Mouse (Mus musculus) granulocyte monocyte progenitor cell, adult 5-6 weeks (primary cell): ENCODE results near the gene Nsl1. TPM values are rescaled to one million over a fixed set of nuclear protein-coding genes. Genes with fewer than 3 reads are reported as not detected.

ENCODE experiments used
- ATAC-seq: replicated peaks from 2 replicates; pipeline ENCODE4 v1.8.0; 2016; ENCODE audit warnings: mild to moderate bottlenecking, moderate TSS enrichment, inconsistent platforms; ENCODE audit not compliant: poor library complexity, severe bottlenecking
- total RNA-seq, 2 experiments: library from RNA; stranded (forward) in 1 of 2; stranded (reverse) in 1 of 2; fragments of 200-712, 200-1000 nt in 1 of 2; fragments of >200 nt in 1 of 2; fragmentation: Nextera tagmentation in 1 of 2; gene quantifications; 2 replicates each; pipeline ENCODE4 v1.2.3; 2014 to 2017

The Nsl1 gene
- total RNA-seq, 2 experiments from 2014 or later, result 11.1 to 14.1 TPM

- ATAC-seq, result peak; percentile 24
Measured at GRCm38 (mm10) chr1:191086960-191087359, 24.1 kb downstream of the Nsl1 start.

DNA sequence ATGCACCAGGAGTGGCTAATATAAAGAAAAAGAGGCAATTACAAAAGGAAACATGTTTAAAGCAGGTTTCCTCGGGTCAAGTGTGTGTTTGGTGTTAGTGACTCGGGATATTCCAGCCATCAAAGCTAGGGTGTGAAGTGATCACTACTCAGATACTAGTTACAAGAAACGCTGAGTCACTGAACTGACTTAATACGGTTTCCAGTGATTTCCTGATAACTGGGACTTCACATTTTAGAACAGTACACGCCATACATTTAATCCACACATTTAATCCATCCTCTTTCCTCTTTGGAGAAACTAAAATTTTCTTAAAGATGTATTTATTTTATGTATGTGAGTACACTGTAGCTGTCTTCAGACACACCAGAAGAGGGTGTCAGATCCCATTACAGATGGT, 25.1 kb downstream of the Nsl1 start:
- no peak for ATAC-seq

DNA sequence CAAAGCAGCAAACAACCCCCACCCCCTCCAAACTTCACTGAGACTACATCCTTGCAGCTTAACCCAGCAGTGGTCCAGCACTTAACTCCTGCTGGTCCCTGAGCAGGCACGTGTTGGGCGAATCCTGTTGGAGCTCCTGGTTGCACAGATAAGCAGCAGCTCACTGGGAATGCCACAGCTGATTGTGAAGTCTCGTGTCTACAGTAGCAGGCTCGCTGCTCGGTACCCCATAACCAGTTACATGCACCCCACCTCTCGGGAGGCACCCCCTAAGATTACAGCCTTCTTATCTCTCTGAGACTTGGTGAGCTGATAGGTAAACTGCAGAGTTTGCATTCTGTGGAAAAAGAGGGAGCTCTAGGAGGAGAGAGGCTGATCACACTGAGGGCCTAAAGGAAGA, 26.5 kb downstream of the Nsl1 start:
- no peak for ATAC-seq

- no peak for ATAC-seq
Measured at GRCm38 (mm10) chr1:191092050-191092449, 29.2 kb downstream of the Nsl1 start.

GRCm38 (mm10) chr1:191093578-191093977, 30.8 kb downstream of the Nsl1 start:
- ATAC-seq, result no peak

DNA sequence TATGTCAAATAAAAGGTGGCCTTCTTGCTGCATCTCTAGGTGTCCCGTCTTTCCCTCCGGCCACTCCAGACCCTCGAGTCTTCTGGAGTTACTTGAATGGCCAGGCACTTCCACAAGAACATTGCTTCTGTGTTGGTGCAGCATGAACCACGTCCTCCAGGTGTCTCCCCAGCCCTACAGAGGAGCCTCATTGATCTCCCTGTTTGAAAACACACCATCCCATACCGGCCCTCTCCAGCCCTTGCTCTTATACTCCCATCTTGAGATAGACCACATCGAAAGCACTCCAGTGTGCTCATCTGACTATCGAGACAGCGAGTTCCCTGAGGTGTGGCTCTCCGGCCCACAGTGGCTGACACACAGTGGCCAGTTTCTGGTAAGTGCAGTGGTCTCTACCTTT, 32.2 kb downstream of the Nsl1 start:
- no peak for ATAC-seq

GRCm38 (mm10) chr1:191096871-191097681, 34.3 kb downstream of the Nsl1 start:
- peak; percentile 44 for ATAC-seq

DNA sequence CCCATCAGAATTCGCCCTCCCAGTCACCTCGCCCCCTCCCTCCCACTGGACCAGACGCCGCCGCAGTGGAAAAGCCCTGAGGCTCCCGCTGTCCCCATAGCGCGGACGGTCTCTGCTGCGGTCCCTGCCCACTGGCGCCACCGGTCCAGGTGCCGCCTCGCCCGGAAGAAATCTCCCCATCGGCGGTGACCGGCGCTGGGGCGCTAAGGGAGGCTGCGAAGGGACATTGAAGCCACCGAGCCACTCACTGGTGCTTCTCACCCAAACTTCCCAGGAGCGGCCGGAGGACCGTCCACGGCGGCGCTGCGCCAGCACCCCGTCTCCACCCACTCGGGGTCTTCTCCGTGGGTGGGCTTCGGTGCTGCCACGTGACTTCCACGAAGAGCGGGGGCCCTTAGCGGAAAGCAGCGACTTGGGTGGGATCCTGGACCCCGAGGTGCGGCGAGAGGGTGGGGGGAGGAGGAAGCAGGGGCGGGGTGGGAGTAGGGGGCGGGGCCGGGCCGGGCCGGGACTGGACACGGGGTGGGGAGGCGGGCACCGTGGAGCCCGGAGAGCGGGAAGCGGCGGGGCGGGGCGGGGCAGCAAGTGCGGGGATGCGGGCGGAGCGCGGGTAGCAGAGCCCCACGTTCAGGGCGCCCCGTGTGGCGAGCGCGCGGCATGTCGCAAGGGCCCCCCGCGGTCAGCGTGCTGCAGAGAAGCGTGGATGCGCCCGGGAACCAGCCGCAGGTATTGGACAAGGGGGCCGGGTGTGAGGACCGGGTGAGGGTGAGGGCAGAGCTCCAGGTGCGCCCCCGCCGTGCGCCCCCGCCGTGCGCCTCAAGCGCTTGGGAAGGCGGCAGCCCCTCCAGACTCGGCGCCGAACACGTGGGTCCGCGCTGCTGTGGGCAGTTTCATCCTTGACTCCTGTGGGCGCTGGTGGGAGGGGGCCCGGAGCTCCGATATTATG, 35.3 kb downstream of the Nsl1 start, which contains the start of gene Batf3:
Gene Batf3, plus strand, starts transcription at position 46 of the 946 bp plus-strand sequence.
- peak; percentile 72 for ATAC-seq

DNA sequence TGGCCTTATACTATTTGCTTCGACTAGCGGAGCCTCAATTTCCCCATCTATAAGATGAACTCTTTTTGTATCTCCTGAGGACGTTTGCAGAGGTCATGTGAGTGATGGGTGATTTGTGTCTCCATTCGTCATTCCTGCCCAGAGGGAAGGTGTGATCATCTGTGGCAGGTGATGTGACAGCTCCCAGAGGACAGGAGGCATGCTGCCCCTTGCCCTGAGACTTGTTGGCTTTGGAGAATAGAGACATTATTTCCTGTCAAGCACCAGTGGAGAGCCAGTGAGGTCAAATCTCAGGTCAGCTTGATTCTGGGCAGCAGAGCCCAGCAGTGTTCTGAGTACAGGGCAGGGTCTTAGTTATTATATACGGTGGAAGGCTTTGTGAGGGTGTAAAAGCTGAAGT, 36.3 kb downstream of the Nsl1 start:
- no peak for ATAC-seq

- ATAC-seq, result no peak
Measured at GRCm38 (mm10) chr1:191099772-191100291, 37.0 kb downstream of the Nsl1 start.

GRCm38 (mm10) chr1:191102730-191103370, 40.0 kb downstream of the Nsl1 start:
- no peak for ATAC-seq

DNA sequence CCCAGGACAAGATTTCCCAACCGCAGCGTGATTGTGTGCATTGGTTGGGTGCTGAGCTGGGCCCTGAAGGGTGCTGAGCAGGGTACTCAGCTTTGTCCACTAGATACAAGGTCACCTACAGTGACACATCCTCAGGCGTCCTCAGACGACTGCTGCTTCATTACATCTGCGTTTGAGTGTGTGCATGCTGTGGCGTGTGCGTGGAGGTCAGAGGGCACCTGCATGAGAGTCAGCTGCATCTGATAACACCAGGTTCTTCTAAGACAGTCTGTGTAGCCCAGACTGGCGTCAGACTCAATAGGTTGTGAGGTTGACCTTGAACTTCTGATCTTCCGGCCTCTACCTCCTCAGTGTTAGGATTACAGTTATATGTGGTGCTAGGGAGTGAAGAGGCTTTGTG, 42.4 kb downstream of the Nsl1 start:
- no peak for ATAC-seq

GRCm38 (mm10) chr1:191107306-191107705, 44.5 kb downstream of the Nsl1 start:
- no peak for ATAC-seq

DNA sequence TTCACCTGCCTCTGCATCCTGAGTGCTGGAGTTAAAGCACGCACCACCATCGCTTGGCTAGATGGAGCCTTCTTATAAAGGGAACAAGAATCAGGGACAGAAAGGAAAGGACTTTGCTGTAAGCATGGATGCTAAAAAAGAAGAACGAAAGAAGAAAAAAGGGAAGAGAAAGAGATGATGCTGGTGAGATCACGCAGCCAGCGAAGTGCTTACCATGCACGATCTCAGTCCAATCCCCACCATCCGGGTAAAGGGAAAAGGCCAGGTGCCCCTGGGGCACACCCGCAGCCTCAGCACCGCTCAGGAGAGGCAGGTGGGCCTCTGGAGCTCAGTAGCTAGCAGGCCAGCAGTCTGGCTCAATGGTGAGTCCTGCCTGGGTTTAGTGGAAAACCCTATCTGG, 47.1 kb downstream of the Nsl1 start:
- ATAC-seq, result peak; percentile 20

DNA sequence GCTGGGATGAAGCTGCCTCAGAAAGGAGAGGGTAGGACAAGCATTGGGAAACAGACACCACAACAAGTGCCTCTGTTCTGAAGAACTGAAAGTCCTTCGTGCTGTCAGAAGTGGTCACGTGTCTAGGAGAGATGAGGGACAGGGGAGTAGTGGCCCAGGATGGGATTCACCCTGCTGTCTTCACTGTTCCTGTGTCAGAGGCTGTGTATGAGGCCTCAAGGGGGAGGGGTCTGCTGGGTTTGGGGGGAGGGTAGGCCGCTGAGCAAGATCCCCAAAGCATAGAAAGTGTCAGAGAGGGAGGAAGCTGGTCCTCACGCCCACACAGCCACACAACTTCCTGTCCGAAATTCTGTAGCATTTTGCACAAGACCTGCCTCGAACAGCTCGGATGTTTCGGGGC, 48.3 kb downstream of the Nsl1 start:
- ATAC-seq, result peak; percentile 76

- peak; percentile 45 for ATAC-seq
Measured at GRCm38 (mm10) chr1:191114868-191115267, 52.1 kb downstream of the Nsl1 start.

- no peak for ATAC-seq
Measured at GRCm38 (mm10) chr1:191115514-191116238, 52.9 kb downstream of the Nsl1 start.

GRCm38 (mm10) chr1:191122744-191123143, 59.9 kb downstream of the Nsl1 start:
- peak; percentile 42 for ATAC-seq

DNA sequence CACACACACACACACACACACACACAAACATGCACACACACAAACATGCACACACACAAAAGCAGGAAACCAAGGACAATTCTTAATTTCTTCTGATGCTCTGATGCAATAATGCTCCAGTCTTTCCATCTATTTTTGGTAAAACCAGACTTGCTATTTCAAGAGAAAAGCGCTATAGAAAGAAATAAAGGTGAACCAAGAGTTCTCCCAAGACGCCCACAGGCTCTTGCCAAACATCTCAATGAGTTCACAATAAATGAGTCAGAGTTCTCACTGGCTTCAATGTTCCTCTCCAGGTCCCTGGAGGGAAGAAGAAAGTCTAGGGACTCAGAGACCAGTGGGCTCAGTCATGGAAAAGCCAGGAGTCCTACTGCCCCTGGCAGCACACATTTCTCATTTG, 60.9 kb downstream of the Nsl1 start:
- peak; percentile 26 for ATAC-seq

DNA sequence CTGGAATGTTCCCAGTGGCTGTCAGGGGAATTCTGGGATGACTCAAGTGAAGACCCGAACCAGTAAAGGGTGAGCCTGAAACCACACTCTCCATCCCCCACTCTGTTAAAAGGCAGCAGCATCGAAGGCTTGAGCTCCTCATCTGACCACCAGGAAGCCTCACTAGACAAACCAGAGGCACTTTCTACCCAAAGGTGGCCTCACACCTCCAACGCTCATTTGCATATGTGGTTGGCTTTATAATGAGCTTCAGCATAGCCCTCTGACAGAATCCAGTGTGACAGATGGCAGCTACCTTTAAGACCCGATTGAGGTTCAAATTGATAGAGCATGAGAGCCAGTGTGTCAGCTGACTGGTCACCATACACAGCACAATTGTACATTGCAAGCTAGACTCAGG, 61.5 kb downstream of the Nsl1 start:
- no peak for ATAC-seq
